Mouse (Mus musculus) megakaryocyte, adult 5-6 weeks (primary cell): ENCODE data around the gene Uckl1. TPM values are rescaled to one million over a fixed set of nuclear protein-coding genes. Genes with fewer than 3 reads are reported as not detected.

ENCODE experiments used
- ATAC-seq: 2 replicates; pipeline ENCODE4 v1.8.0; 2016; ENCODE audit warnings: mild to moderate bottlenecking, inconsistent platforms; ENCODE audit not compliant: poor library complexity, severe bottlenecking
- total RNA-seq, 2 experiments: library from RNA; stranded (forward) in 1 of 2; stranded (reverse) in 1 of 2; fragments of 153-499, 151-499 nt in 1 of 2; fragments of 221-1000, 200-1000 nt in 1 of 2; gene quantifications; 2 replicates each; pipeline versions ENCODE4 v1.2.3 to v1.2.4; 2015 to 2017

Uckl1 gene
- total RNA-seq (2015) (86.0 and 103 TPM in 2 replicates), total RNA-seq (2017) (65.2 and 79.3 TPM in 2 replicates)

DNA sequence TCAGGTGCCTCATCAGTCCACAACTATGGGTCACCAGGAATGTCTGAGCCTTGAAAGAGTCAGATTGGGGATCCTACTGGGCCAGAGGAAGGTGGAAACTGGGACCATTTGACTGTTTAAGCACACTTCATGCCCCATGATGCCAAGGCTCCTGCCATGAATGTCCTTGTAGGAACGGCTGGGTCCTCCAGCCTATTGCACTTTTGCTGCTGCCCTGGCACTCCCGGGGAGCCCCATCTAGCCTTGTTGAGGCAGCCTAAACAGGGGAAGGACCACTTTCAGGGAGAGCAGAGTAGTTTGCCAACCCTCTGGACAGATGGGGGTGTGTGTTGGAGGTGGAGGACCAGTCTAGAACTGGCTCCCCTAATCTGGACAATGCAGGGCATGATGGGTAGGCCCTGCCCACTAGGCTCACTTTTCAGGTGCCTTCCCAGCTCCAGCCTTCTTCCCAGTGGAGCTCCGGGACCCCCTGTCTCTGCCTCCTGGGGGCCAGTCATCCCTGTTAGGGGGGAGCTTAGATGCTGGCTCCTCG is at the start of gene Uckl1:
TSS of gene Uckl1 (minus strand) at position 482 of the 532 bp plus-strand sequence.
- no peak for ATAC-seq

DNA sequence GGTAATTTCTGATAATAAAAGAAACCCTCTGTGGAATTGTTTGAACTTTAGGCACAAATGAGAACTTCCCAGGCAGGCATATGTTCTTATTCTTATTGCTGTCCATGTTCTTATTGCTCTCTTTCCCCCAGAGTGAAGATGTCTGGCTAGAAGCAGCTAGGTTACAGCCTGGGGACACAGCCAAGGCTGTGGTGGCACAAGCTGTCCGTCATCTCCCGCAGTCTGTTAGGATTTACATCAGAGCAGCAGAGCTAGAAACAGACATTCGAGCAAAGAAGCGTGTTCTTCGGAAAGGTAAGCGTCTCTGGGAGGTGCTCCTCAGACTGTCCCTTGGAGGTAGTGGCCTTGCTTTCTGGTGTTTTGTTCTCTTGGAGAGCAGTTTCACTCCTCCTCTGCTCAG is 47.9 kb upstream of the Uckl1 start:
- ATAC-seq: no peak

DNA sequence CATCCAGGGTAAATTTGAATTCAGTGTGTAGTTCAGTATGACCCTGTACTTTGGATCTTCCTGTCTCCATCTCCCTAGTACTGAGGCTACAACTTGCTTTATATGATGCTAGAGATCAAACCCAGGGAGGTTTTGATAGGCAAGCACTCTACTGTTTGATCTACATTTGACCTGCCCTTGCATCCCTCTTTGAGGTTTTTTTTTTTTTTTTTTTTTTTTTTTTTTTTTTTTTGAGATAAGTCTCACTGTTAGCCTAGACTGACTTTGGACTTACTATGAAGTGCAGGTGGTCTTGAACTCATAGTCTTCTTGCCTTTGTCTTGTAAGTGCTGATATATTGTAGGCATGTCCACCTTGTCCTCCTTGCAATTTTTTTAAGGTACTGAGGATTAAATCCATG is 43.8 kb upstream of the Uckl1 start:
- no peak for ATAC-seq

DNA sequence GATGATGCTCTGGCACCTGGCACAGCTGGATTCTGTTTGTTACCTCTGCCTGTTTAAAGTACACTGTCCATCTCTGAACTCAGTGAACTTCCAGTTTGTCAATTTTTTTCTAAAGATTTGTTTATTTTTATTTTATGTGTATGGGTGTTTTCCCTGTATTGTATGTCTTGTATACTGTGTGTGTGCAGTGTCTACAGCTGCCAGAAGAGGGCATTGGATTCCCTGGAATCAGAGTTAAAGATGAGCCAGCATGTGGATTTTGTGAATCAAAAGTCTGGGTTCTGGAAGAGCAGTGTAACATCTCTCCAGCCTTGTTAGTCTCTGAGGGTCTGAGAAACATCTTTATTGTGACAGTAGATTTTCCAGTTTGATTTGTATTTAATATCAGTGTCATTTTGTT is 38.7 kb upstream of the Uckl1 start:
- ATAC-seq: 0 out of 2 replicates have a peak, but pooled peaks have one; percentile 40

DNA sequence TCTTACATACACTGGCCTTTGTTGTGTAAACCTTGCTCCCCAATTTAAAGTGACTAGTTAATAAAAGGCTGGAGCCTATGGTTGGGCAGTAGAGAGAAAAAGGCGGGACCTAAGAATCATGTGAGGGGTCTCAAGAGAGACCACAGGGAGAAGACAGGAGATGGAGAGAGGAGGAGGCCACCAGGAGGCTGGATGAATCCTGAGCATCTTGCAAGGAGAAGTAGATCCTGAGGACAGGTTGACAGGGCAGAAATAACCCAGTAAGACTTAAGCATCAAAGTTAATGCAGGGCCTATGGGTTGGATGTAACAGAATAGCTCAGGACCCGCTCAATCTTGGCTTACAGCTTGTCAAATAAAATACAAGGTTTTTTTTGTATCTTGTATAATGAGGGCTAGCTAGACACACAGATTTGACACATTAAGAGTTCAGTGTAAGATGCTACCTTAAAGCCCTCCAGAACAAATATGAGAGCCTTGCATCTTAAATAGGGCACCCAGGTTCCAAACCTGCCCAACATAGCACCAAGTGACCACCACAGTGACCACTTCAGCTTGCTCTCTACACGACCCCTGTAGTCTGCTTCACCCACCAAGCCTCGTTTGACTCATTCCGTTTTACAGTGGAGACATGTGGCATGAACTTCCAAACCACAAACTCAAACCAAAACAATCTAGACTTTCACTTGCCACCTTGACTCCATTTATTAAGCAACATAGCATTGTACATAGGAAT is 34.2 kb upstream of the Uckl1 start:
- ATAC-seq: no peak

DNA sequence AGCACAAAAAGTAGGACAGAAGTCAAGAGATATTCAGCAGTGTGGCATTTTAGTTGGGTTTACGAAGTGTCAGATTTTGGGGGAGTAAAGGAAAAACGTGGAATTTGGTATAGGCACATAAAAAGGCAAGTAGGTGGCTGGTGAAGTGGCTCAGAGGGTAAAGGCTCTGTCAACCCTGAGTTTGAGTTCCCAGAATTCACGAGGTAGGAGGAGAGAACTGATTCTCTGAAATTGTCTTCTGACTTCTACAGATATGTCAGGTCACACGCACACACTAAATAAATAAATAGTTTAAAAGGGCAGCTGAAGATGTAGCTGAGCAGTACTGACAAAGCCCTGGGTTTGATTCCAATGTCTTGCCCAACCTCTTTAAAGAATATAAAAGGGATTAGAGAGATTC is 17.7 kb upstream of the Uckl1 start:
- ATAC-seq: no peak

DNA sequence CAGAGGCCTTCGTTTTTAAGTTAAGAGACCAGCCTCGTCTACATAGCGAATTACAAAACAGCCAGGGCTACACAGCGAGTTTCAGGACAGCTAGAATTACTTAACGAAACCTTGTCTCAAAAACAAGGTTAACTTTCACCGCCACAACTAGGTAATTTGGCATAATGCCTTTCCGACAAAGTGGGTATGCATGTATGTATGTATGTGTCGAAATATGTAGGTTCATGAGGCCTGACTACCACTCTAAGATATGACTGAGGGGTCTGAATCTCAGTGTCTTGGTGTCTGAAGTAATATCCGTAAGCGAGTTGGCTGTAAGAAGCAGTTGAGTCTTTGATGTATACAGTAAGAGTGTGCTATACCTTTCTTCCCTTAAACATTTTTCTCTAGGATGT is 17.1 kb upstream of the Uckl1 start:
- no peak for ATAC-seq

DNA sequence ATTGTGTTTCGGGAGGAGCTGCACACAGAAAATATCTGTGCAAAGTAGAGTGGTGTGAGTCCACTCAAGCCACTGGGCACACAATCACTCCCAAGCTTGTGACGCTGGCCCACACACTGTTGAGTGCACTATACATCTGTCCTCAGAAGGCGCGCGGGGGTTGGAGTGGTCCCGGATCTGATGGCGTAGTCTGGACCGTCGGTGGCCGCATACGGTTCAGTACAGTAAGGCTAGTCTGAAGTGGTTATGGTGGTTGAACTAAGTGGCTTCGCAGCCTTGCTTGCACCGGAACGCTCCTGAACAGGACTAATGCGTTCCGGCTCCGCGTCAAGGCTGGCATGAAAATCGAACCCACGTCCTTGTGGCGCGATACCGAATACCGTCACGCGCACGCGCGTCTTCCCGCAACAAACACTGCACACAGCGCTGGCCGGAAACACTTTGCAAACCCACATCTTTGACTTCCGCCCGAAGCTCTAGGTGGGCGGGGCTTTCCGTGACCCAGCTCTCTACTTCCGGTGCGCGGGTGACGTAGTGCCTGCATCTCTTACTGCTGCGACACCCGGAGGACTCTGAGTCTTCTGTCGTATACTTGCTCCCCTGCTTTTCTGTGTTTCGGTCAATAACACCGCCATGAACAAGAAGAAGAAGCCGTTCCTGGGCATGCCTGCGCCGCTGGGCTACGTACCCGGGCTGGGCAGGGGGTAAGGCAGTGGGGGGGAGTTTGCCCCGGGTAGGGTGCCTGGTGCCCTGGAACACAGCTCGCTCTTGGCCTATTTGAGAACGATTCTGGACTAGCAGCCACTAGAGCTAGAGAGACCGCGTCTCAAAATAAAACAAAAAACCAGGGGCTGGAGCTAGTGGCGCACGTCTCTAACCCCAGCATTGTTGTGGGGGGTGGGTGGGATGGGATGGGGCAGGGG is 16.4 kb upstream of the Uckl1 start:
- ATAC-seq: peak; percentile 84

DNA sequence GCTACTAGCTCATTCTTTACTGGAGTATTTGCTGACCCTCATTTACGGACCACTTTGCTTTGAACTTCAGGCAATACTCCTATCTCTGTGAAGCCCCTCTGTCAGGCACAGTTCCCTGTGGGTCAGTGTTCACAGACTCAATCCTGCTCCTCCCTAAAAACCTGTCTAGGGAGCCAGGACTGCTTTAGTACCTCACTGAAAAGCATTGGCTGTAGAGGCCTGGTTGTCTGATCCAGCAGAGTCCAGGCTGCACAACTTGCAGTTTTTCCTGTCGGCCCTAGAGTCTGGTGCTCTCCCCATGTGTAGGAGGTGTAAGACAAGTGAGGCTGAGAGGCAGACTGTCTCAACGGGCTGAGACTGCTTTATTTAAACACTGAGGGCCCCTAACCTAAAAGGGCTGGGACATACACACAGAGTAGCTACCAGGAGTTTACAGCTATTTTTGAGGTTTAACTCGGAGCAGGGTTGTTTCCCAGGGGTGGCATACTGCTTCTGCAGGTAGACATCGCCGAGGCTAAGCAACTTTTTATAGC is 15.6 kb upstream of the Uckl1 start:
- no peak for ATAC-seq

DNA sequence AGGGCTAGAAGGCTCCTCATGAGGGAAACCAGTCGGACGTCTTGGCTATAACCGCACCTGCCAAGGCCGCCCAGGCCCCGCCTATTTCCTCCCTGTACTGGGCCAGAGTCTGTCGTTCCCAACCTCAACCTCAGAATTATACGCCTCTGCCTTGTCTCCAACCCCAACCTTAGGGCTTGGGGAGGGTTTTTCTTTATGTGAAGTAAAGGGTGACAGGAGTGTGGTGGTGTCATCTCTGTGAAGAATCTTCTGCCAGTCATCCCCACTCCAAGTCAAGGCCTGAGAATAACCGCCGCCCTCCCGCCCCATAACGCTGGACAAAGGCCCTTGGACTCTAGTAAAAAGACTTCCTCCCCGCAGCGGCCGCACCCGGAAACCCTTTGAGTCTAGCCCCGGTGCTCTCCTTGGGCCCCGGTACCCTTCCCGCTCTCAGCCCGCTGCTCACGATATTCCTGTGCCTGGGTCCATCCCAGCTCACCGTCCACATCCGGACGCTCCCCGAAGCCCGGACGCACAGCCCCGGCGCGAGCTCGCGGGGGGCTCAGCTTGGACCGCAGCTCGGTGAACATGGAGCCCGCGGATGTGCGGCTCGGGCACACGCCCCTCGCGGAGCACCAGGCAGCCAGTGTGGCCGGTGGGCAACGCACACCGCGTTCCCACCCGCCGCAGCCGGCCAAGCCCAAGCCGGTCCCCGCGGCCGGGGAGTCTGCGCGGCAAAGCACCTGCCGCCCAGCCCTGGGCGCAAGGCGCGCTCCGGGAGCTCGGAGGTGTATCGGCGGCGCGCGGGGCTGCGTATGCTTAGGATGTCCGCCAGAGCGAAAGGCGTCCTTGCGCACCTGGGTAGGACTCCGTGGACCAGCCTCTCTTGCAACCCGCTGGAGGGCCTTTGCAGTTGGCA is 14.0 kb upstream of the Uckl1 start, which contains the start of gene Samd10:
TSS of gene Samd10 (minus strand) at position 759 of the 898 bp plus-strand sequence.
- ATAC-seq: peak; percentile 43

DNA sequence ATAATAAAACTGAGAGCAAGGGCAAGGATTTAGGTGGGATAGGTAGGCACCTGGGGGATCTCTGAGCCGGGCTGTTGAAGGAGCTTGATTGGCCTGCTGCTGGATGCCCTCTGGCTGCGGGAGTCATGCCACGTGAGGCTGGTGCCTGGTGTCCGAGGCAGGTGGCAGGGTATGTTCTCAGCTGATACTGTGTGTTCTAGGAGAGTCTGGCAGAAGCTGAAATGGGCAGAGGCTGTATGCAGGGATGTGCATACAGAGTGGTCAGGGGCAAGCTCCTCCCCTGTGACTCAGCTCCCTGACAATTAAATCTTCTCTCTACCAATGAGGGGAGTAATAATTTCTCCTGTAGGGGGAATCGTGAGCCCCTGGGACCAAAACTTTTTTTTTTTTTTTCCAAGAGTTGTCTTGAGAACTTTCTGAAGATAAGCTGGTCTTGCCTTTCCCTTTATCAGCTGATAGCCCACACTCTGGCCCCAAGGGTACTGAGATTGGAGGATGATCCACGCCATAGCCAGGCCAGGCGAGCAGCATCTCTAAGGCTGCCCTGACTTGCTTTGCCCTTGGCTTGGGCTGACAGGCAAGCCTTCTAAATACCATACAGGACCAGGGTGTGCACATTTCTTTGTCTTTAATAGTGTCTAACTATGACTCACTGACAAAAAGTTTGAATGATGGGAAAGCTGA is 12.8 kb upstream of the Uckl1 start:
- no peak for ATAC-seq

DNA sequence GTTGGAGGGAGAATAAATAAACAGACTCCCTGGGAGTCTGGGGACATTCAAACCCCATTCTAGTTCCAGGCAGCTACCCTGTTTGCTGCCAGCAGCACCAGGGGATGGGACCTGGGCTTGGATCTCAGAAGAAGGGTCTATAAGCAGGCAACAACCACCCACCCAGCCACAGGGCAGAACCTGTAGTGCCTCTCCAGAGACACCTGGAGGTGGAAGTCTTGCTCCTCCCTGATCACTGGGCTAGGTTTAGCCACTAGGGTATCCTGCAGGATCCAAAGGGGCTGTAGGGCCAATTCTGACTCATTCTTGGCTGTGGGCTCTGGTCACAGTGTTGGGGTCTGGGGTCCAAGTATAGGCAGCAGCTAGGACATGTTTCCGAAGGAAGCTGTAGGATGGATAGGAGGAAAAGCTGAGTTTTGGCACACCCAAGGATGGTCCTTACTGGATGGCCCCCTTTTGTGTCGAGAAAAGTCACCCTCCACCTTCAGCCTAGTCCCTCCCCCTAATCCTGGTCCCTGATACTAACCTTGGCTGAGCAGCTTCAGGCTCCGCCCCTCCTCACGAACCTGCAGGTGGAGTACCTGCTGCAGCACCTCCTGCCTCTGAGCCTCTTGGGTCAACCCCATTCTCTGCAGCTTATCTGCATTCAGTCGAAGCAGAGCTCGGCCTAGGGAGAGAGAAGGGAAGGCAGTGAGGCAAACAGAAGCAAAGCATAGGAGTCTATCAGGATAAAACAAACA is 11.7 kb upstream of the Uckl1 start:
- ATAC-seq: no peak

DNA sequence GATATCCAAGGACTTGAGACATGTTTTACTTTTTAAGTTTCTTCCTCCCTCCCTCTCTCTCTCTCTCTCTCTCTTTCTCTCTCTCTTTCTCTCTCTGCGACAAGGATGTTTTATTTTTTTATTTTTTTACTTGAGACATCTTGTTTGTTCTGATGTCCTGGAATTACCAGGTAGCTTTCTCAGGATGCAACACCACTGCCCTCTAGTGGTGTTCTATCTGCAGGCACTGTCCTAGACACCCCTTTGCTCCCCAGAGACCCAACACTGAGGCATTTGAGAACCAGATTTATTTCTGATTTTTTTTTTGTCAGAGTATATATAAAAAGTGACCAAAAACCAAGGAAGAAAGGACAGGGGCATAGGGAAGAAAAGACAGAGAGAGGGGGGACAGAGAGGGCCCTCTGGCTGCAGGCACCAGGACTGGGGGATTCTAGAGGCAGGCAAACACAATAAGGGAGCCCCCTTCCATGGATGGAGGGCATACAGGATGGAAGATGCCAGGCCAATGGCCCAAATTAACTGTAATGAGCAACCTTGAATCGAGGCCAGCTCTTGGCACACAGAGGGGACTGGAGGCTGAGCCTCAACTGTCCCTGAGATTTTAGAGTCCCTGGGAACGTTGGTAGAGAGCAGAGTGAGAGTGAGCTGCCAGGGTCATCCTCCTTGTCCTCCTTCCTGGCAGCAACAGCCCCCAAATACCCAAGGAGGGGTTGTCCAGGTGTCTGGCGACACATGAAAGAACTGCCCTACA is 10.4 kb upstream of the Uckl1 start:
- no peak for ATAC-seq

DNA sequence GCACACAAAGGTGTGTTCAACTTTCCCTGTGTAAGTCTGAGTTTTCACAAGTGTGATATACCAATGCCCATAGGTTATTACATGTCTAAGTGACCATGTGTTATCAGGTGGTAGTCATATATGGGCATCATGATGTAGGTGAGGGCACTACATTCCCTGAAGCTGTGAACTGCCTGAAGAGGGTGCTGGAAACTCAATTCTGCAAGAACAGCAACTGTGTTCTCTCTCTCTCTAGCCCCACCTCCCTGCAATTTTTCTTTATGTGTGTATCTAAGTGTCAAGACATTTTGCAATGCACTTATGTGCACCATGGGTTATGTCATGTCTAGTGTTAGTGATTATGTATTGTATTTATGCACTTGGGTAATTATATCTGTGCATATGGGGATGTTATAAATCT is 9.2 kb upstream of the Uckl1 start:
- no peak for ATAC-seq

DNA sequence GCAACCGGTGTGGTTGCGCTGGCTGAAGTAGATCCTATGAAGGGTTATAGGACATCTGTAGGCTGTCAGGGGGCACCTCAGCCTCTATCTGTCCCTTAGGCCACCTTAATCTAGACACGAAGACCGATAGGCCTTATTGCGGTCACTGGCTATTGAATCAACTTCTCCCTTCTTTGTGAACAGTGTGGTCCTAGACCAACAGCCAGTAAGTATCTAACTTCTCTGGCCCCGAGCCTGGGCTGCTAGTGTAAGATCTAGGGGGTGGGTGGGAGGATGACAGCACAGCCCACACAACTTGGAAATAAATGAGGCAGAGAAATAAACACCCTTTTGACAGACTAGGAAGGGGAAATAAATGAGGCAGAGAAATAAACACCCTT is 8.3 kb upstream of the Uckl1 start:
- ATAC-seq: peak; percentile 41

DNA sequence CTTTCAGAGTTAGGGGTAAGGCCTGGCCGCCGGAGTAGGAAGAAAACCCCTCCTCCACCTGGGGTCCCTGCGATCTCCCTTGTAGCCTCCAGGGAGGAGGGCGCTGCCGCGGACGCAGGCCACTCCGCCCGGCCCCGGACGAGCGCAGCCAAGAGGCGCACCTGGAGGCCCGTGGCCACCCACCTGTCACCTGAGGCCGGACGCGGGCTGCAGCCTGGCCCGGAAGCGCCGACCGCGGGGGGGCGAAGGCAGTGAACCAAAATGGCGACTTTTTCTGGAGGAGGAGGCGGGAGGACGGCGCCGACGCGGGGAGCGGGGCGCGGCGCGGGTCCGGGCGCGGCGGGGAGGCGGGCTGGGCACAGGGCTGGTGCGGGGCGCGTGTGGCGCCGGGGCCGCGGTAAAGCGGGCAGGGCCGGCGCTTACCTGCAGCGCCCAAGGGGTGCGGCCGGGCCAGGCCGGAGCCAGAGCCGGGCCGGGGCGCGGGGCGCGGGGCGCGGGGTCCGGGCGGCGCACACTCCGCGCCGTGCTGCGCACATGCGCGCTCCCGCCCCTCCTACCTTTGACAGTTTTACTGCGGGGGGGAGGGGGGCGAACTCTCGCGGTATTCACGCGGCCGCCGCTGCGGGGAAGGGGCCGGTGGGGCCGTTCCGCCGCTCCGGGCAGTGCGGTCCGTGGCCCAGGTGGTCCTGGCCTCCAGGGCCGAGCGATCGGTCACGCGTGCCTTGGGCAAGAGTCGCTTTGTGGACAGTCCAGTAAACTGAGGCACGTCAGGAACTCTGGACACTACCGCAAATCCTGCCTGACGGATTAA is 7.7 kb upstream of the Uckl1 start, which contains the start of gene Zfp512b:
TSS of gene Zfp512b (minus strand) at position 573 of the 811 bp plus-strand sequence.
- ATAC-seq: peak; percentile 52

DNA sequence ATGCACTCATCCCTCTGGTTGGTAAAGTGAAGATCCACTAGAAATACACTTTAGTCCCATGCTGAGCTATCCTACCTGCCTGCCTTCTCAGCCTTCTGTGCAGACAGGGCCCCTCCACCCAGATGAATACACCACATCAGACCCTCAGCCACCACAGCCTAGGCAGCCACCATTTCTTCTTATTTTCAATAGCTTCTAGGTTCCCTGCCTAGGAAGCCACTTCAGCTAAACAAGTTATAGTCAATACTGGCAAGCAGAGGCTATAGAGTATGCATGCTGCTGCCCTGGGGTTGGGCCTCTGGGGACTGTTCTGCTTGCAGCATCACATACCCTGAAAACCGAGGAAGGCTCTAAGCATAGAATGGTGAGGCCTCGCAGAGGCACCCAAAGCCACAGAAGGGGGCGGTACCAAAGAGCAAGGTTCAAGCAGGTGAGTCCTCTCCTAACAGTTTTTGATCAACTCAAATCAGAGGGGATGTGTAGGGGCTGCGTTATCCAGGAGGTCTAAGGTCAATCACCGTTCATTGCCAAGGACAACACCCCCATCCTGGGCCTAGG is 6.9 kb upstream of the Uckl1 start, which contains the start of gene Prpf6:
TSS of gene Prpf6 (plus strand) at position 341 of the 558 bp plus-strand sequence.
- no peak for ATAC-seq
